Mouse (Mus musculus): ENCODE results near the gene C1qtnf1. TPM values are rescaled to one million over a fixed set of nuclear protein-coding genes. Genes with fewer than 3 reads are reported as not detected.

The C1qtnf1 gene
- total RNA-seq, 2 experiments from 2014 or later = 21.6 to 22.7 TPM

DNA sequence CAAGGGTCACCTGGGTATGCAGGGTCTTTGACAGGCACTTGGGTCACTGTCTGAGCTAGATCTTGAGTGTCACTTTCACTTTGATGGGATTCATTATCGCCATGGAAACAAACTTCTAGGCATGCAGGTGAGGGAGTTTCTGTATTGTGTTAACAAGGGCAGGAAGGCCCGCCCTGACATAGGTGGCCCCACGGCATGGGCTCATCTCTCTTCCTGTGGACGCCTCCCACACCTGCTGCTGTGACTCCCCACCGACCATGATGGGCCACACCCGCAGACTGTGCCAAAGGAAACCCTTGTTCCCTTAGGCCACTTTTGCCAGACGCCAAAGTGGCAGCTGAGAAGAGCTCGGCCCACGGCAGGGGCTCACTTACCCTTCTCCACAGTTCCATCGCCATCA lies 17.5 kb upstream of the C1qtnf1 start:
- no peak for DNase-seq

DNA sequence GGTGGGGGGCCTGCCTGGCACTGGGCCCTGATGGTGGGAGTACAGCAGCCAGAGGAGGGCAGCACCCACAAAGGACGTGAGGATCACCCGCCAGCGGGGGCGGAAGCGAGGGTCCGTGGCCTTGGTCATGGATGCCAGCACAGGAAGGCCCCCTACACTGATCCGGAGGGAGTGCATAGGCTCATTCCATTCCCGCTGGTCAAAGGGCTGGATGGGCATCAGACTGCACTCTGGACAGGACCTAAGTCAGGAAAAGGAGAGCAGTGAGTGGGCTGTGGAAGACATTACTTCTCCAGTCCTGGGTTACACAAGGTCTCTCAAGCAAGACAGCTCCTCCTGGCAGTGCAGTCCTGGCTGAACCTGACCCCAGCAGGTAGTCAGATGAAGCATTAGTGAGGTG lies 16.7 kb upstream of the C1qtnf1 start:
- no peak for DNase-seq

DNA sequence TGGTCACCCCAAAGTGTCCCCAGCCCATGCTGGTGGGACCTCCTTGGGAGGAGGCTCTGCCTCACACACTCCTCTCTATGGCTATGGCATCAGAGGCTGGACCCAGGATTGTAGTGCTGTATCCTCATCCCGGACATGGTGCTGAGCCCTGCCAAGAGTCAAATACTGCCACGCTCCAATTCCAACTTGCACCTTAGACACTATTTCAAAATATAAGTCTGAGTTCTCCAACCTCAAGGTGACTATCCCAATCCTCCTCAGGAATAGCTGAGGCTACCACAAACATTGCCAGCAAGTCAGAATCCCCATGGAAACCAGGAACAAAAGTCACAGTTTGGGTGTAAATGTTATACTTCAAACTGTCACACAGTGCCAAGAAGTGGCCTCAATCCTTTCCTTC lies 15.4 kb upstream of the C1qtnf1 start:
- DNase-seq = no peak

- no peak for DNase-seq
These were observed 14.9 kb upstream of the C1qtnf1 start for GRCm38 (mm10) chr11:118413055-118413454.

- DNase-seq = no peak
These were observed 13.7 kb upstream of the C1qtnf1 start for GRCm38 (mm10) chr11:118414270-118414669.

DNA sequence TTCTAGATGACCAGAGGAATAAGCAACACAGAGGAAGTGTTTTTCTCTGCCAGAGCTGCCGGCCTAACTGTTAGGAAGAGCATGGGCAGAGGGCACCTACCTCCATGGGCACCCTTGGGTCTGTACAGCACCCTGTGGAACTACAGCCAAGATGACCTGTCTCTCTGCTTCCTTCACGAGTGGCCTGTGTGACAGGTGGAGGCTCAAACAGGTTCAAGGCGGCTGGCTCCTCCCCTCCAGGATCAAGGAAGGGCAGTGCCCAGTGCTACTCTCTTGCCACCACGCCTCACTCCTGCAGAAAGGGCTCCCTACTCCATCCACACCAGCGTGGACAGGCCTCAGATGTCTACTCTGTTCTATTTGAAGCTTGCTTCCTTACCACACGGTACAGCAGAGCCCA lies 12.4 kb upstream of the C1qtnf1 start:
- DNase-seq = no peak

DNA sequence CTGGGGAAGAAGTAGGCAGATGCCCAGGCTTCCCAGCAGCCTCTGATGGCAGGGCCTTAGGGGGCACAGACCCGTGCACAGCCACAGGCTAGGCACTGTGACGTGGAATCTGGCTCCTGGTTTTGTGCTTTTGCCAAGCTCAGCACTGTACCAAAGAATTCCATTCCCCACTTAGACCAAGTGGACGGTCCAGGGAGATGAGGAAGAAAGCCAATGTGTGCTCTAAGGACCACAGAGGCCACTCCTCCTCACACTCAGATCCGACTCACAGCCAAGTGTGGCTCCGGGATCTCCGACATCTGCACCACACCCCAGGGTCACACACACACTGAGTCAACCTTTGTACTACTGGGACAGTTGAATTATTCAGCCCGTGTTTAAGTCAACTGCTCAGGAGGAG lies 12.0 kb upstream of the C1qtnf1 start:
- peak in 1 of 2 experiments; percentile 43 for DNase-seq

DNA sequence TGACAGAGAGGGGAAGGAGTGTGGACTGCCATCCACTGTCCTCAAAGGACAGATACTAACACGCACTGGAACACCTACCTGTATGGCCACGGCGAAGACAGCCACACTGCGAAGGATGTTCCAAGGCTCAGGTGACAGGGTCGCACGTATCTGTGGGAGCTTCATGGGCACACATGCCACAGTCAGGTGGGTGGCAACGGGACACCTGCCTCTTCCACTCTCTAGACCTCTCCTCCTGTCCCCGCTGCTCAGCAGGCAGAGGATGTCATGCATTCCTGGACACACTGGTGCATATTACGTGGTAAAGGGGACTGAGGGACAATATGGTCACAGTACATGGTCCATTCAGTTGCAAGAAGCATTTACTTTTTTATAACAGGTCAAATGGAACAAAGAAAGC lies 10.5 kb upstream of the C1qtnf1 start:
- DNase-seq = no peak

DNA sequence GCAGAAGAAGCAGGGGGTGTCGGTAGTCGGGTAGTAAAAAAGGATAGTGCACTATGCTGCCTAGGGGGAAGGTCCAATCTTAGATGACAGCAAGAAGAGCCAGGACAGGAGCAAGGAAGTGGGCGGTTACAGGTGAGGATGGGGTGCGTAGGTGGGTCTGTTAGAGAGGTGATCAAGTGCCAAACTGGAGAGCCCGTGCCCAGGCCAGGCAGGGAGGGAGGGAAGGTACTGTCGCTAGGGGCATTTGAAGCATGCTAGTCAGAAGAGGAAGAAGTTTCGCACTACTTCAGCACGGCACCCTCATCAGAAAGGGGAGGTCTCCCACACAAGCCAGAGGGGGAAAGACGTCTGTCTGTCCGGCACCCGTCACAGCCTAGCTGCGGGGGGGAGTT lies 9.6 kb upstream of the C1qtnf1 start:
- DNase-seq = no peak

GRCm38 (mm10) chr11:118418834-118419504 lies 9.0 kb upstream of the C1qtnf1 start, which contains the start of gene Cant1:
Gene Cant1 (minus strand): TSS chr11:118419086.
- DNase-seq = peak; percentile 98

GRCm38 (mm10) chr11:118420261-118420660 lies 7.7 kb upstream of the C1qtnf1 start:
- no peak for DNase-seq

DNA sequence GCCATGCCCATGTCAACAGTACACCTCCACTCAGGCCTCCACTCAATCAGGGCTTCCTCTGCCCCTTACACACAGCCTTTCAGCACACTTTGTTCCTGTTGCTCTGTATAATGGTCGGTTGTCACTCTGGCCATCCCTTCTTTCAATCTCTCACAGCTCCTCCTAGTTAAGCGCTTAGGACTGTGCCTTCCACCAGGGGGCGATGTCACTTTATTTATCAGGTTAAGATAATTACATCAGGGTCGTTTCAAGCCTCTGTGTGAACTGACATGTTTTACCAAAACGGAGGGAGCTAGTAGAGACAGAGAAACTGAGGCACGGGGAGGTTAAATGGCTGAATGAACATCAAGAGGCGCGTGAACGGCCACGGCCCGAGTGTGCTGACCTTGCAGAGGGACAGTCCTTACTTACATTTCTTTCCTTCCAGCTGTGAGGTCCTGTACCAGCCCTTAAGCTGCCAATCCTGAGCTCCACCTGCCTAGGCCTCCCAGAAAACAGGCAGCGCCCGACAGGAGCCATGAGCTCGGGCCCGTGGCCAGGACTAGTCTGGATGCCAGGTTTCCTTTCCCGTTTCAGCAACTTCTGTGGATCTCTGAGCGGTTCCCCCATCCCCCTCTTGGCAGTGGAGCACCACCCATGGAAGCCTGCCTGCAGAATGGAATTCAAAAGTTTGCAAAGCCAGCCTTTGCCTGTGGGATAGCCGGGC lies 4.6 kb upstream of the C1qtnf1 start:
- peak; percentile 76 to 89 for DNase-seq

DNA sequence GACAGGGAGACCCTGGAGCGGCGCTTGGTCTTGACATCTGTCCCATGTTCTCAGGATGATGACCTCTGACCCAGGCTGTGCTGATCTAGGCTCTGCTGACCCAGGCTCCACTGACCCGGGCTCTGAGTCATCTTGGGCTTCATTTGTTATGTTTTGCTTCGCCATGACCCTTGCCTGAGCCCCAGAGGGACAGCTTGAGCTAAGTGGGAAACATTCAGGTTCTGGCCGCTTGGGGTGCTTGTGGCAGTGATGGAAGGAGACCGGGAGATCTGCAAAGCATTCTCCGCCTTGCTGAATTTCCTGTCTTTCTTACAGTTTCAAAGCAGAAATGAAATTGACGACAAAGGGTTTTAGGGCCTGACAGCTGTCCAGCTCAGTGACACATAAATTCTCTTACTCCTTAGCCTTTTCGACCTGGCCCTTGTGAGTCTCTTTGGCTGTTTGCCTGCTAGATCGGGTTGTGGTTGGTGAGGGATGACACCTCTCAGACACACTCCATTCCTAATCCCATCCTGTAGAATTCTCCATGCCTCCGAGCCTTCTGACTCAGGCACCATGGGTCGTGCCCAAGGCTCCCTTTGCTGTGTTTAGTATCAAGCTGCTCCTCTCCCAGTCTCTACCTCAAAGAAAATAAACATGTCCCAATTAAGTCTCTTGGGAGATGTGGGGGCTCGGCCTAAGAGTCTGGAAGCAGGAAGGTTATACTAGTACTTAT lies 3.2 kb upstream of the C1qtnf1 start:
- DNase-seq = peak in 1 of 2 experiments; percentile 36

- no peak for DNase-seq
These were observed 1.2 kb upstream of the C1qtnf1 start for GRCm38 (mm10) chr11:118426765-118427164.

GRCm38 (mm10) chr11:118427266-118427779 lies 680 bp upstream of the C1qtnf1 start:
- DNase-seq = no peak

DNA sequence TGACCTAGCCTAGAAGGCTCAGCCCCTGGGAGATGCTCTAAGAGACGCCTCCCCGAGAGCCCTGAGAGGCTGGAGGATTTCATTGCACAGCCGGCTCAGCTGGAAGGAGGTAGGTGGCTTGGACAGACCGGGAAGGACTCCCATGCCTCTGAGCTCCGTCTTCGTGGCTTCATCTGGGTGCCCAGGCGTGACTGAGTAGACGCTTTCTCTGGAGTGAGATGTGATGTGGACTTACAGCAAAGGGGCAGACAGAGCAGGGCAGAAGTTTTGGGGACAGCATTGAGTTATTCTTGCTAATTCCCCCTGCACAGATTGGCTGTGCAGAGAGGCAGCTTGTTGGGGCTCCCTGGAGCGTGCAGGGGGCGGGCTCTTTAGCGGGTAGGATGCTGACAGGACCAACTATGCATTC lies 461 bp downstream of the C1qtnf1 start:
- DNase-seq = peak in 1 of 2 experiments; percentile 47

DNA sequence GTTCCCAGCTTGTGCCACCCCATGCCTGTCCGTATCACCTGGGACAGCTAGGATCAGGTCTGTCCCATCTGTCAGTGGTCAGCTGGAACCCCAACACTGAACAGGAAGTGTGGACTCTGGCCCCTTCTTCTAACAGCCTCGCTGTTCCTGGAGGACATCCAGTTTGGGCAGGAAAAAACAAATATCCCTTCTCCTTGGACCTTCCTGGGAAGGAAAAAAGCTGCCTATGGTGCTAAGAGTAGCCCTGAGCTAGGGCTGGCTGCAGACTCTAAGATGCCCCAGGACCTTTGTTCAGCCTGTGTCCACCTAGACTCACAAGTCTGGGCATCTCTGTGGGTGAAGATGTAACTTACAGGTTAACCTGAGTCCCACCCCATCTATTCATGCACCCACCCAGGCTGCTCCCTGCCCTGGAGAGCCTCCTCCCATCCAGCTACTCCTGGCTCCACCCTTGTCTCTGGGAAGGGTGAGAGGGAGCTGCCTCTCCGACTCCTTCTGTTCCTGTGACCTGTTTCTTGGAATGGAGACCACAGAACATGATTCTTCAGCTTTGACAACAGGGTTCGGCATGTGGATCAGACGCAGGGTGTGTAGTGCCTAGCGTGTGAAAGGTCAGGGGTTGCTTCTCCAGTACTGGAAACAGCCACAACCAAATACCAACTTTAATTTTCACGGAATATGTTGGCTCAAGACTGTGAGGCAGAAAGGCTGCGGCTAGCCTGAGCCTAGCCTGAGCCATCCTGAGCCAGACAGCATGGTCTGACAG lies 1.1 kb downstream of the C1qtnf1 start:
- peak in 1 of 2 experiments; percentile 35 for DNase-seq

- peak; percentile 28 to 38 for DNase-seq
These were observed 2.4 kb downstream of the C1qtnf1 start for GRCm38 (mm10) chr11:118430291-118430885.

DNA sequence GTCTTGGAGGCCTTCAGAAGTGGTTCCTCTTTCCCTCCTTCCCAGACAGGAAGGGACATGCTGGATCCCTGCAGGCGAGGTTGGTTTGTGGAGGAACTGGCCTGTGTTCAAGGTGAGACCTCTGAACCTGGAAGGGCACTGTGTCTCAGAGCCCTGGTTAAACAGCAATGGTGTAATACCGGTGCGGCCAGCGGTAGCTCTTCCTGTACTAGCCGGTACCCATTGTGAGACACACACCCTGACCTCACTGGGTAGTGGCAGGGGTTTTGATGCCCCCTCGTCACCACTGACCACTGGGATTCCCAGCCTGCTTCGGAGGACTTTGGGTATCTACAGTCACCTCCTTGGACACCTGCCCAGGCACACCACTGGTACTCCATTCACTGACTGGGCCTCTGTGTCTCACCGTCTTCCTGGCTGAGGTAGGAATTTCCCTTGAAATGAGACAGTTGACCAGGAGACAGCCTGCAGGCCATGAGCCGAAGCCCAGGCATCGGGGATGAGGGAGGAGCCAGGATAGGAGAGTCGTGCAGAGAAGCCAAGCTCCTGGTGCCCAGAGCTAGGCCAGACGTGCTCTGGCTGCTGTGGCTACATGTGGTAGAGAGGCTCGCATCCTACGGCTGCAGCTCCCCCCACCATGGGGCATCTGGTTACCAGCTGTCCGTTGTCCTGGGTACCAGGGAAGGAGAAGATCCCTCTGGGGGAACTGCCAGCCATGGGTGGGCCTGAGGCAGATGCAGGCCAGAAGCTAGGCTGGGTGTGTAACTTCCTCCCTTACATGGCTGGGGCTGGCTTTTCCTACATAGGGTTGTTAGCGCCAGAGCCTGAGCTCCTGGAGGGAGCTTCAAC lies 3.3 kb downstream of the C1qtnf1 start:
- peak in 1 of 2 experiments; percentile 29 for DNase-seq

DNA sequence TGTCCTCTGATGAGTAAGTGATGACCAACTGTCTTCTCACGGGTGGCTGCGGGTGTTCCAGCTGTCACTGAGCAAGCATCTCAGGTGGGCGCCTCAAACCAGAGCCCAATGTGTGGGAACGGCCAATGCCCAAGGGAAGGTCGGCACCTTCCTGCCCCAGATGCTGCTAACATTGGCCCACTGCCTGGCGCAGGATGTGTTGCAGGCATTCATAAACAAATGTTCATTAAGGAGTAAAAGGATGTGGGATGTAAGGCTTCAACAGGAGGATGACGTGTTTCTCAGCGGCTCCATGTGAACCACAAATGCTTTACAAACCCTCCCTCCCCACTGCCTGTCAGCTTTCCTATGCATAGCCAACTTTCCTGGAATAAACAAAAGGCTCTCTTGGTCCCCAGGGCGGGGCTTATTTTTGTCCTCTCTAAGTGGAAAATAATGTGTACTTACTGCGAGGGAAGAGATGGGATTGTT lies 5.4 kb downstream of the C1qtnf1 start:
- no peak for DNase-seq

DNA sequence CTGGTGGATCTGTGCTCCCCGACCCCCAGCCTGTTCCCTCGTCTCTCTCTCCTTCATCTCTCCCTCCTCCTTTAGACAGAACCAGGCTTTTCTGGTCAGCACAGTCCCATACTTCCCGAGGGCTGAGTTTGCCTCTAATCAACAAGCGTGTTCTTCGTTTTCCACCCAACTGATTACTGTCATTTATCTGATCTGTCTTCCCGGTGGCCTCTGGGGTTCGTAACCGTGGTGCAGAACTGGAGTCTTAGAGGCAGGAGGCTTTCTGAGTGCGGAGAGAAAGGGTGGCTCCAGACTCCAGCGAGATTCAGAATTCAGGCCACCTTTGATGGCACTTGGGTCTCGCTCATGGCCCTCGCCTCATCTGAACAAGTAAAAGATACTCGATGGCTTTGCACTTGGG lies 6.1 kb downstream of the C1qtnf1 start:
- DNase-seq = no peak

All from adrenal gland, postnatal 36 days (tissue).